Mouse (Mus musculus): ENCODE results near the gene Svep1. TPM values are rescaled to one million over a fixed set of nuclear protein-coding genes. Genes with fewer than 3 reads are reported as not detected.

Svep1 gene
- polyA plus RNA-seq, 1 experiment = not detected

DNA sequence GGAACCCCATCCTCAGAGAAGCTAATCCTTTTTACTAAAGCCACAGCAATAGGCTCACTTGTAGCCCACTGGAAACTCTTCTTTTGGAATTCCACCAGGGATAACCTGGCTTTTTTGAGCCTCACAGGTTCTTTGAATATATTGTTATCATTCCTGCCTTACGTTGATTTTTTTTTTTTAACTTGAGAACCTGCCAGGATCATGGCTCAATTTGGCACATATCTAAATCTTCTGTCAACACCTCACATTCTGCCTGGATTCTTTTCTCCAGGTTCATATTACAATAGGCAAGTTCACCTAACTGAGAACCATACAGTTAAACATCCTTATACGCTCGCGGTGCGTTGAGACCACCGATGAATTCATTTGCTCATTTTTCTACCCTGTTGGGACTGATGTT lies 28.2 kb downstream of the Svep1 start:
- no peaks in the 10 kb centered on the region for H3K4me1 ChIP-seq (ENCODE audit: control insufficient read depth, insufficient read depth, low read length)
- TF ChIP-seq CTCF (IDR thresholded peaks at IDR 0.05; ENCODE audit: insufficient read depth, low read depth, low read length) (no peak), POLR2A (IDR thresholded peaks at IDR 0.05; ENCODE audit: insufficient read depth, low read depth, low read length) (no peak)
- no peak overlapping the region for H3K27ac ChIP-seq (ENCODE audit: insufficient read depth, low read depth, low read length)
- 94% methylated on average over 6 of the region's 6 CpGs for WGBS
- H3K4me3 ChIP-seq (ENCODE audit: insufficient read depth, low read depth, low read length) = no peak overlapping the region

DNA sequence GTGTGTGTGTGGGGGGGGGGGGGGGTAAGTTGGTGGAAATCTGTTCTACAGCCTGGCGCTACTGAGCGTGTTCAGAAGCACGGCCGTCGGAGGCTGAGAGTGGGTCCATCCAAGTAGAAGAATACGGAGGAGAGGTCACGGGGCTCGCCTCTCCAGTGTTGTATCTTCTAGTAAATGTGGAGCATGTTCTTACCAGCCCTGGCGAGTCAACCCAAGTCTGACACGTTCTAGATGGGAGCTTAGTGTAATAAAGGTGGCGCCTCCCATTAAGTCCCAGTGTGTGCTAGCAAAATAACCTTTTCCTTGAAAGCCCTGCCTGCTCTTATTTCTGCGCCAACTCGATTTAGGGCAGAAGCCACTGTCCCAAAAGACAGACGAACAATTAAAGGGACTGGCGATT lies 29.4 kb downstream of the Svep1 start:
- H3K4me1 ChIP-seq (ENCODE audit: control insufficient read depth, insufficient read depth, low read length) = no peaks in the 10 kb centered on the region
- TF ChIP-seq POLR2A (IDR thresholded peaks at IDR 0.05; ENCODE audit: insufficient read depth, low read depth, low read length) = no peak
- TF ChIP-seq CTCF (IDR thresholded peaks at IDR 0.05; ENCODE audit: insufficient read depth, low read depth, low read length) = no peak
- H3K4me3 ChIP-seq (ENCODE audit: insufficient read depth, low read depth, low read length) = no peak overlapping the region
- no peak overlapping the region for H3K27ac ChIP-seq (ENCODE audit: insufficient read depth, low read depth, low read length)
- WGBS = 89% methylated on average over 15 of the region's 15 CpGs

DNA sequence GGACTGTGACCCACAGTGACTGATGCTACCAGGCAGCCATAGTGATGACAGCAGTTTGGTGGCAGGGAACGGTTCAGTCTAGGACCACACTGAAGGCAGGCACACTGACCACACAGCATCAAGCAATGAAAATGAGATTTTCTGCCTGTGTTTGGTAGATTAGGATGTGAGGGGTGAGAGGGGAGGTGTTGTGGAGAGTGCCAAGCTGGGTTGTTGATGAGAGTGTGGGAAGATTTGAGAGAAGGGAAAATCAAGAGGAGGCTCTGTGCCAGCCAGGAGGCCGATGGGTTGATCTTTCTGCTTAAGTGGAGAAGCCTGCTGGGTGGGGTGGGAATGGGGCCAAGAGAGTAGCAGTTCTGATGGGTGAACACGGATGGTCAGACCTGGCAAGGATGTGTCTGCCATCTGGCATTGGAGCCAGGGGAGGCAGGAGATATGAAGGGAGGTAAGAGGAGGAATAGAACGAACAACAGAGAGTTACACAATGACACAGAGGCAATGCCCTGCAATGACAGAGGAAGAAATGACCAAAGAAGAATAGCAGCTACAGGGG lies 32.1 kb downstream of the Svep1 start:
- TF ChIP-seq POLR2A (IDR thresholded peaks at IDR 0.05; ENCODE audit: insufficient read depth, low read depth, low read length) = no peak
- no peak for TF ChIP-seq CTCF (IDR thresholded peaks at IDR 0.05; ENCODE audit: insufficient read depth, low read depth, low read length)
- Histone ChIP-seq H3K27ac (ENCODE audit: insufficient read depth, low read depth, low read length) (no peak overlapping the region), H3K4me3 (ENCODE audit: insufficient read depth, low read depth, low read length) (no peak overlapping the region), H3K4me1 (ENCODE audit: control insufficient read depth, insufficient read depth, low read length) (no peaks in the 10 kb centered on the region)
- WGBS = 60% methylated on average over 4 of the region's 4 CpGs

DNA sequence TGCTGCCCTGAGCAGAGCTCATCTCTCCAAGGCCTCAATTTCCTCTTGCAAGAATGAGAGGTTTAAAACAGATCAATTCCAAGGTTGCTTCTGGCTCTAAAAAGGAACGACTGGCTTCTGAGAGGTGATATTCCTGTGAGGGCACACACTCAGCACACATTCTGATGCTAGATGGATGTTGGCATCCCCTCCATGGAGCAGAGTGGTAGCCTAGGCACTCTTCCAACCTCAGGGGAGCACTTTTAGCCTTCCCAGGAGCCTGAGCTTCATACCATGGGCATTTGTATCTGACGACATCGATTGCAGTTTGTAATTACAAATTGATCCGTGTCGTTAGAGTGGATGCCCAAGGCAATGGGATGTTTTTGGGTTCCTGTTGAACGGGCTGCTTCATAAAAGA lies 33.3 kb downstream of the Svep1 start:
- Histone ChIP-seq H3K4me1 (ENCODE audit: control insufficient read depth, insufficient read depth, low read length) (no peaks in the 10 kb centered on the region), H3K27ac (ENCODE audit: insufficient read depth, low read depth, low read length) (no peak overlapping the region), H3K4me3 (ENCODE audit: insufficient read depth, low read depth, low read length) (no peak overlapping the region)
- 78% methylated on average over 6 of the region's 6 CpGs for WGBS
- TF ChIP-seq POLR2A (IDR thresholded peaks at IDR 0.05; ENCODE audit: insufficient read depth, low read depth, low read length) = no peak
- TF ChIP-seq CTCF (IDR thresholded peaks at IDR 0.05; ENCODE audit: insufficient read depth, low read depth, low read length) = no peak

DNA sequence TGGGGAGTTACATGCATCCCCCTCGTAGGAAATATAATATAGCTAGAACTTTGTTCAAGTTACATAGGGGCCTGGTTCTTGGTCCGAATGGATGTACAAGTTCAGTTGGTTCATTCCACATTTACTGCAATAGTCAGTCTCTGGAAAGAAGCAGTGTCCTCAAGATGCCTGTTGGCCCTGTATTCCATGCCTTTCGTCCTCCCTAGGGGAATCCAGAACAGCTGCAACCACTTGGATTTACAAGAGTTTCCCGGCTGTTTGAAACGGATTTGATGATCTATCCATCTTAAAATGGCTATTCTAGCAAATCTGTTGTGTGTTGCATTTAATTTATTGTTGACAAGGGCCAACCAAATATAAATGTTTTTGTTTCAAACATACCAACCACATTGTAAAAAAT lies 36.2 kb downstream of the Svep1 start:
- Histone ChIP-seq H3K4me1 (ENCODE audit: control insufficient read depth, insufficient read depth, low read length) (no peaks in the 10 kb centered on the region), H3K27ac (ENCODE audit: insufficient read depth, low read depth, low read length) (no peak overlapping the region), H3K4me3 (ENCODE audit: insufficient read depth, low read depth, low read length) (no peak overlapping the region)
- TF ChIP-seq POLR2A (IDR thresholded peaks at IDR 0.05; ENCODE audit: insufficient read depth, low read depth, low read length) (no peak), CTCF (IDR thresholded peaks at IDR 0.05; ENCODE audit: insufficient read depth, low read depth, low read length) (no peak)
- WGBS = 87% methylated on average over 5 of the region's 5 CpGs

DNA sequence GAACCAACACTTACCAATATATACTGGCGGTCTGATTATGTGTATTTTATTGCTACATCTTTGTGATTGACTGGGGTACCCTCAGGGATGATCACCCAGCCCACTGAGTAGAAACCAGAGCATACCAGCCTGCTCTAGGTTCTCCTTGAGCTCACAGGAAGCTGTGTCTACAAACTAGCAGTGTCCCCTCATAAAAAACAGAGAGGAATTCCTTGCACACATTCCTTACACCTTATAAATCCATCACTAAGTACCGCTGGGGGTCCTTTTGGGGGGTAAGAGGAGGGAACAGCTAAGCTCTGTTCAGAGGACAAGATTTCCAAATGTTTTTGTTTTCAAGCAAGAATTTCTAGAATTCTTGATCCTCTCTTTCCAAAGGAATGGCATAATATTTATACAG lies 36.7 kb downstream of the Svep1 start:
- Histone ChIP-seq H3K4me1 (ENCODE audit: control insufficient read depth, insufficient read depth, low read length) (no peaks in the 10 kb centered on the region), H3K27ac (ENCODE audit: insufficient read depth, low read depth, low read length) (no peak overlapping the region), H3K4me3 (ENCODE audit: insufficient read depth, low read depth, low read length) (no peak overlapping the region)
- TF ChIP-seq POLR2A (IDR thresholded peaks at IDR 0.05; ENCODE audit: insufficient read depth, low read depth, low read length) (no peak), CTCF (IDR thresholded peaks at IDR 0.05; ENCODE audit: insufficient read depth, low read depth, low read length) (no peak)
- 87% methylated on average over 2 of the region's 2 CpGs for WGBS

DNA sequence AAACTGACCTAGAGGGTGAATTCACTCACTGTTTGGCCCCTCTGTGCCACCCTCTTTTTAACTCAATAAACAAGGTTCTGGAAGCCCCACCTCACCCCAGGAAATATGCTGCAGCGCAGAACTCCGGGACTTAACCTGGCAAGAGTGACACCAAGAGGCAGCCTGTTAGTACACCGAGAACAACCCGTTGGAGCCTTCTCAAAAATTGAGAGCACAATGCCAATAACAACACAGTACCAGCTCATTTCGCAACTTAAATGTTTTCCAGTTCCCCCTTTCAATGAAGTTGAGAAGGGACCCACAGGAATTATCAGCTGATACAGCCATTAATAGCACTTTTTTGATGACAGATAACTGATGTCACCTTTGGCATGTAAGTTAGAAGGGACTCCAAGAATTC lies 38.3 kb downstream of the Svep1 start:
- no peaks in the 10 kb centered on the region for H3K4me1 ChIP-seq (ENCODE audit: control insufficient read depth, insufficient read depth, low read length)
- TF ChIP-seq CTCF (IDR thresholded peaks at IDR 0.05; ENCODE audit: insufficient read depth, low read depth, low read length) (no peak), POLR2A (IDR thresholded peaks at IDR 0.05; ENCODE audit: insufficient read depth, low read depth, low read length) (no peak)
- 80% methylated on average over 5 of the region's 5 CpGs for whole genome bisulfite sequencing
- no peak overlapping the region for H3K4me3 ChIP-seq (ENCODE audit: insufficient read depth, low read depth, low read length)
- no peak overlapping the region for H3K27ac ChIP-seq (ENCODE audit: insufficient read depth, low read depth, low read length)

DNA sequence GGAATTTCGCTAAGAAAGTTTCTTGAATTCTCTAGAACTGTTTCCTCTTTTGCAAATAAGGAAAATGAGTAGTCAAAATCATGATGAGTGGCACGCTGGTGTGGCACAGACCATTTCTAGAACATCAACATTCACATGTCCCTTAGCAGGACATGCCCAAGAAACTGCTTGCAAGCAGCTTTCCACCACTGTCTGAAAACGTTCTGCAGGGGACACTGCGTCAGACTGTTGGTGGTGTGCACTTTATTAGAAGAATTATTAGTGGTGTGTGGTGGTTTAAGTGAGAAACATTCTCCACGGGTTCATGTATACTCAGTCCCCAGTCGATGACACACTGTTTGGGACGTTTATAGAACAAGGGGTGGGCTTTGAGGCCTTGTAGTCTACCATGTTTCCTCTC lies 40.9 kb downstream of the Svep1 start:
- no peaks in the 10 kb centered on the region for H3K4me1 ChIP-seq (ENCODE audit: control insufficient read depth, insufficient read depth, low read length)
- no peak overlapping the region for H3K4me3 ChIP-seq (ENCODE audit: insufficient read depth, low read depth, low read length)
- TF ChIP-seq CTCF (IDR thresholded peaks at IDR 0.05; ENCODE audit: insufficient read depth, low read depth, low read length) (no peak), POLR2A (IDR thresholded peaks at IDR 0.05; ENCODE audit: insufficient read depth, low read depth, low read length) (no peak)
- WGBS = 87% methylated on average over 7 of the region's 7 CpGs
- no peak overlapping the region for H3K27ac ChIP-seq (ENCODE audit: insufficient read depth, low read depth, low read length)

DNA sequence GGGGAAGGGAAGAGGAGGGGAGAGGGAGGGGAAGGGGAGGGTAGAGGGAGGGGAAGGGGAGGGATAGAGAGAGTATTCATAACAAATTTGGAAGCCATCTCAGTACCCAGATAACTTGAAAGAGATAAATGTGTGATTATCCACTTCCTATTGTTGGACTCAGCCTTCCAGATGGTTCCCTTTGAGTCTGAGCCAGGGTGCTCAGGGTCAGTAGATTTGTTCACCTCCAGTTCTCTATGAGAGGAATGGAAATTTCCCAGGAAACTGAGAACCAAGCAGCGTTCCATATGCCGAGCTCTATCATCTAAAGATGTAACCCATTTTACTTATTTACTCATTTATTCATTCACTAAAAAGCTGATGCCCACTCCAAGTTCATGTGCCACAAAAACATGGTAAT lies 44.8 kb downstream of the Svep1 start:
- TF ChIP-seq CTCF (IDR thresholded peaks at IDR 0.05; ENCODE audit: insufficient read depth, low read depth, low read length) (no peak), POLR2A (IDR thresholded peaks at IDR 0.05; ENCODE audit: insufficient read depth, low read depth, low read length) (no peak)
- 83% methylated on average over 2 of the region's 2 CpGs for WGBS
- Histone ChIP-seq H3K27ac (ENCODE audit: insufficient read depth, low read depth, low read length) (no peak overlapping the region), H3K4me3 (ENCODE audit: insufficient read depth, low read depth, low read length) (no peak overlapping the region), H3K4me1 (ENCODE audit: control insufficient read depth, insufficient read depth, low read length) (no peaks in the 10 kb centered on the region)

DNA sequence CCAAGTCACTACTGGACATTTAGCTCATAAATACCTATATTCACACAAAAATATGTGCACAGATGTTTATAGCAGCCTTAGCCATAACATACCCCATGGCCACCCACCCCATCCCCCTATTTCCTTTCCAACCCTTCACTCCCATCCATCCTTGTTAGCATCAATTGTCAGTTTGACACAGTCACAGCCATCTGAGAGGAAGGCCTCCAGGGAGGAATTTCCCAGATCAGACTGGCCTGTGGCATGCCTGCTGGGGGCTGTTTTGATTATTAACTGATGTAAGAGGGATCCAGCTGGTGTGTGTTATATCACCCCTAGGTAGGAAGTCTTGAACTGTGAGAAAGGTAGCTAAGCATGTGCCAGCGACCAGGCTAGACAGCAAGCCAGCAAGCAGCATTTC lies 47.1 kb downstream of the Svep1 start:
- no peak for TF ChIP-seq CTCF (IDR thresholded peaks at IDR 0.05; ENCODE audit: insufficient read depth, low read depth, low read length)
- no peak for TF ChIP-seq POLR2A (IDR thresholded peaks at IDR 0.05; ENCODE audit: insufficient read depth, low read depth, low read length)
- 88% methylated on average over 1 of the region's 1 CpGs for WGBS
- H3K4me1 ChIP-seq (ENCODE audit: control insufficient read depth, insufficient read depth, low read length) = no peaks in the 10 kb centered on the region
- H3K27ac ChIP-seq (ENCODE audit: insufficient read depth, low read depth, low read length) = no peak overlapping the region
- no peak overlapping the region for H3K4me3 ChIP-seq (ENCODE audit: insufficient read depth, low read depth, low read length)
